Mouse (Mus musculus) megakaryocyte, adult 5-6 weeks (primary cell): ENCODE measurements at regions not wholly inside any gene's neighbourhood (a gene's known extent, or its start where the extent isn't known, plus 50 kb on each side); places are given as distances from the start of the nearest gene placed in this dataset.
A peak's percentile ranks its signal among the peaks of the same experiment; 100 is the strongest.

Source experiments
- ATAC-seq: 2 replicates; pipeline ENCODE4 v1.8.0; 2016; ENCODE audit warnings: mild to moderate bottlenecking, inconsistent platforms; ENCODE audit not compliant: poor library complexity, severe bottlenecking

- ATAC-seq = peak; percentile 68
Observed at GRCm38 (mm10) chr3:104295856-104296255, 75.7 kb upstream of the Magi3 start.

GRCm38 (mm10) chr3:104295015-104295719, 75.0 kb upstream of the Magi3 start:
- no peak for ATAC-seq

- ATAC-seq = no peak
Observed at GRCm38 (mm10) chr3:104293869-104294268, 73.7 kb upstream of the Magi3 start.

- no peak for ATAC-seq
Observed at GRCm38 (mm10) chr3:104288970-104289680, 69.0 kb upstream of the Magi3 start.

GRCm38 (mm10) chr3:104287900-104288299, 67.7 kb upstream of the Magi3 start:
- ATAC-seq = no peak

- ATAC-seq = peak; percentile 88
Observed at GRCm38 (mm10) chr3:104284961-104285360, 64.8 kb upstream of the Magi3 start.

- no peak for ATAC-seq
Observed at GRCm38 (mm10) chr3:104283855-104284254, 63.7 kb upstream of the Magi3 start.

GRCm38 (mm10) chr3:104279505-104279904, 59.3 kb upstream of the Magi3 start:
- peak; percentile 82 for ATAC-seq

GRCm38 (mm10) chr3:104274718-104275302, 54.6 kb upstream of the Magi3 start:
- ATAC-seq = no peak

GRCm38 (mm10) chr3:104274084-104274483, 53.9 kb upstream of the Magi3 start:
- ATAC-seq = no peak
